Mouse (Mus musculus): Measurements from ENCODE around the gene Adcyap1. TPM values are rescaled to one million over a fixed set of nuclear protein-coding genes. Genes with fewer than 3 reads are reported as not detected.

Gene Adcyap1
- polyA plus RNA-seq, 1 experiment from 2014 or later, result 32.0 TPM

DNA sequence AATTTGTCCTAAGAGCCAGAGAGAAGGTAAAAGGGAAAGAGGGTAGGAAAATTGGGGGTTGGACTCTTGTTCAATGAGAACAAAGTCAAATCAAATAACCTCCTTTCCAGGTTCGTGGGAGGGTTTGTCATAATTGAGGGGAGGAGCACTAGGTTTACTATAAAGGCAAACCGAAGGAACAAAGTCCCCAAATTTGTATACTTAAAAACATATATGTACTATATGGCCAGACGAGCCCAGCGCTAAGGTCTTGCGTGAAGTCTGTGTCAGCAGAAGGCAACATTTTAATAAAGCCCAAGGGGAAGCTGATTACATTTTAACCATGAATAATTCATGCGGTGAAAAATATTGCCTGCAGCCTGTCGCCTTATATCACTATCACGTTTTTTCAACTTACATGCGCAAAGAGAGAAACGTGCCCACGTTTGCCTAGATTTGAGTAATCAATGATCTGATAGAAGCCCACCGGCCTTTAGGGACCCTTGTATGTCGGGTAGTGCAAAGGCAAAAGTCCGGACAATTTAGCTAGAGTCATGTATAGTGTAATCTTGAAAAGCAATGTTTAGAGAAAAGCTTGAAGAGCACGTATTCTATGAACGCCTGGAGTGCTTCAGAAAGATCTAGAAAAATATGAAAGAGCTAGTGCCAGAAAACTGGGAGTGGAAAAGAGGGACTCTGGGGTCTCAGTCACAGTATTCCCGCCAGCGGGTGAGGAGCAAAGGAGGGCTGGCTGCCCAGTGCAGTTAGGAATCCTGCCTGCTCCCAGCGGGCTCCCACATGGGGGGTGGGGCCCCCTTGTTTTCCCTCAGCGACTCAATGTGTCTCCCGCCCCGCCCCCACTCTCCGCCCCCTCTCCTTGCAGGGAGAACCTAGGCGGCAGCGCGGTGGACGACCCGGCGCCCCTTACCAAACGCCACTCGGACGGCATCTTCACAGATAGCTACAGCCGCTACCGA, 4.5 kb downstream of the Adcyap1 start:
- ATAC-seq (ENCODE audit: low read depth), result peak; percentile 41
- H3K36me3 ChIP-seq, result no peaks in the 10 kb centered on the region
- H3K4me2 ChIP-seq, result peak overlapping the region; percentile 64
- peak overlapping the region; percentile 77 for H3K9ac ChIP-seq
- peak overlapping the region; percentile 91 for H3K27ac ChIP-seq (replicated peaks)
- peaks cover 56% of the 10 kb centered on the region for H3K4me1 ChIP-seq (replicated peaks)
- H3K9me3 ChIP-seq, result no peaks in the 10 kb centered on the region
- peaks cover 67% of the 10 kb centered on the region for H3K27me3 ChIP-seq
- peak overlapping the region; percentile 50 for H3K4me3 ChIP-seq
- WGBS, result under 1% methylated on average over 34 of the region's 34 CpGs

DNA sequence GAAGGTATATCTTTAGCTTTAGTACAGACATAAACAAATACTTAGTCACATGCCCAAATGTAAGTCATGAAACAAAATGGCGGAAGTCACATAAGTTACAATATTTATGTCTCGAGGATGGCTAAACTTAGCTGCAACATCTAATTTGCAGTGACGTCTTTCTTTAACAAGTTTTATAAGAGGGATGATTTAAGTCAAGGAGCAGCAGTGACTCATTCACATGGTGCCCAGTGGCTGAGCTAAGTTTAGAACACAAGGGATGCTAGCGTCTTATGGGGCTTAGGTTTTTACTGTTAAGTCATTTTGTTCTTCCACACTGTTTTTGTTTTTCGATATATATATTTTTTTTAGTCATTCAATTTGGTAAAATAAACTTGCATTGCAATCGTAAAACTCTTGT, 19.0 kb downstream of the Adcyap1 start:
- no peaks in the 10 kb centered on the region for H3K4me1 ChIP-seq (replicated peaks)
- no peaks in the 10 kb centered on the region for H3K27me3 ChIP-seq
- H3K9me3 ChIP-seq, result no peaks in the 10 kb centered on the region
- H3K27ac ChIP-seq (replicated peaks), result no peak overlapping the region
- H3K9ac ChIP-seq, result no peak overlapping the region
- no peak for ATAC-seq (ENCODE audit: low read depth)
- H3K4me2 ChIP-seq, result no peak overlapping the region
- no peak overlapping the region for H3K4me3 ChIP-seq
- H3K36me3 ChIP-seq, result no peaks in the 10 kb centered on the region
- 88% methylated on average over 6 of the region's 6 CpGs for WGBS

DNA sequence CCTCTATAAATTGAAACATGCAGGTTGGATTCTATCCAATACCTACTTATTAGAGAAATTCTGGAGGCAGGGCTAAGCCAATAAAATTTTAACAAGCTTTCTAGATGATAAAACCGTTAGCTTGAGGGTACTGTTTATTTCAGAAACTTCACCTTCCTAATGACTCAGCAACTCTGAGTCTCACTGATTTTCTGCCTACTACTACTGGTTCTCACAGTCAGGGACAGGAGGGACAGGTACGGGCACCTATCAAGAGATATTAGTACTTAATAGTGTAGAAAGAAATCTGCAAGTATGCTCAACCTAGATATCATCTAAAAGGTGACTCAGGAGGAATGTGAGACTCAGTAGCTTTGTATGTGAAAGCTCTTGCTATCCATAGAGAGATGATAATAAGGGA, 19.8 kb downstream of the Adcyap1 start:
- Histone ChIP-seq H3K27me3 (no peaks in the 10 kb centered on the region), H3K9ac (no peak overlapping the region), H3K9me3 (no peaks in the 10 kb centered on the region), H3K4me3 (no peak overlapping the region), H3K36me3 (no peaks in the 10 kb centered on the region), H3K4me2 (no peak overlapping the region), H3K4me1 (replicated peaks) (no peaks in the 10 kb centered on the region), H3K27ac (replicated peaks) (no peak overlapping the region)
- no peak for ATAC-seq (ENCODE audit: low read depth)
- 72% methylated on average over 2 of the region's 2 CpGs for WGBS

DNA sequence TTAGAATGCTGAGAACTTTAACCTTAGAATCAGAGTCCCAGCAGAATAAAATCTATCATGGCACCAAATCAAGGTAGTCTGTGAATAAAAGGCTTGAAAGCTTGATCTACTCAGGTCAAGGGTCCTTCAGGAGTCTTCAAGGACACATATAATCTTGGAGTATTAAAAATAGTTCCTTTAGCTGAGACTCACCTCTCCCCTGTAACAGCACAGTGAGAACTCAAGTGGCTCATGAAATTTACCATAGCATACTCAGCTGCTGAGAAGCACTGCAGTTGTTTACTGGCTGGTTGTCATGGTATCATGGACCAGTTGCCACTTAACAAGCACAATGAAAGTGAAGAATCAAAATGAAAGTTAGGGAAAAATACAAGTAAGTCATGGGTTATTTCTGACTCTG, 38.5 kb downstream of the Adcyap1 start:
- no peaks in the 10 kb centered on the region for H3K27me3 ChIP-seq
- no peaks in the 10 kb centered on the region for H3K9me3 ChIP-seq
- no peaks in the 10 kb centered on the region for H3K4me1 ChIP-seq (replicated peaks)
- H3K9ac ChIP-seq, result no peak overlapping the region
- no peak overlapping the region for H3K27ac ChIP-seq (replicated peaks)
- no peak for ATAC-seq (ENCODE audit: low read depth)
- H3K4me2 ChIP-seq, result no peak overlapping the region
- no peak overlapping the region for H3K4me3 ChIP-seq
- no peaks in the 10 kb centered on the region for H3K36me3 ChIP-seq
